Mouse (Mus musculus) MEL (cell line): ENCODE measurements around the gene Fosb. TPM values are rescaled to one million over a fixed set of nuclear protein-coding genes. Genes with fewer than 3 reads are reported as not detected.
A peak's percentile ranks its signal among the peaks of the same experiment; 100 is the strongest.

Experiments
- DNase-seq: peaks from one replicate; pipeline ENCODE4 v3.0.0; 2011; ENCODE audit warnings: low read depth, low spot score
- H3K27ac ChIP-seq: 2 replicates; pipeline ENCODE4 v1.5.1; 2012; ENCODE audit warnings: low read depth, mild to moderate bottlenecking, control low read depth, low read length, moderate library complexity; ENCODE audit not compliant: control insufficient read depth
- H3K27me3 ChIP-seq, 2 experiments: fragments of 150-350 bp in 1 of 2; sonication (generic) in 1 of 2; 2 replicates each; pipeline ENCODE4 v1.6.1; 2012; ENCODE audit warnings: low read length in 2 of 2, mild to moderate bottlenecking in 2 of 2, improper control_type of control experiment in 1 of 2, moderate library complexity in 1 of 2; ENCODE audit not compliant: insufficient read depth in 2 of 2, control insufficient read depth in 1 of 2
- H3K36me3 ChIP-seq, 2 experiments: 2 replicates each; pipeline ENCODE4 v1.6.1; 2012 to 2014; ENCODE audit warnings: low read length in 2 of 2, improper control_type of control experiment in 1 of 2, inconsistent platforms in 1 of 2, mild to moderate bottlenecking in 1 of 2; ENCODE audit not compliant: insufficient read depth in 2 of 2, control insufficient read depth in 1 of 2
- H3K4me1 ChIP-seq, 2 experiments: fragments of 150-350 bp in 1 of 2; sonication (generic) in 1 of 2; 2 replicates each; pipeline ENCODE4 v1.6.1; 2012; ENCODE audit warnings: low read length in 2 of 2, improper control_type of control experiment in 1 of 2, mild to moderate bottlenecking in 1 of 2; ENCODE audit not compliant: insufficient read depth in 2 of 2, control insufficient read depth in 1 of 2
- H3K4me3 ChIP-seq, 2 experiments: fragments of 150-350 bp in 1 of 2; sonication (generic) in 1 of 2; 2 replicates each; pipeline ENCODE4 v1.5.1; 2012; ENCODE audit warnings: low read depth in 2 of 2, low read length in 2 of 2, mild to moderate bottlenecking in 2 of 2, moderate library complexity in 2 of 2, control low read depth in 1 of 2, improper control_type of control experiment in 1 of 2; ENCODE audit not compliant: control insufficient read depth in 1 of 2, insufficient read depth in 1 of 2
- H3K79me2 ChIP-seq: 2 replicates; pipeline ENCODE4 v1.6.1; 2012; ENCODE audit warnings: mild to moderate bottlenecking, low read length, moderate library complexity; ENCODE audit not compliant: control insufficient read depth, poor library complexity, insufficient read depth
- H3K9ac ChIP-seq: 2 replicates; pipeline ENCODE4 v1.6.1; 2012; ENCODE audit warnings: low read depth, mild to moderate bottlenecking, control low read depth, low read length, moderate library complexity; ENCODE audit not compliant: control insufficient read depth, poor library complexity, severe bottlenecking
- H3K9me3 ChIP-seq: fragments of 150-350 bp; sonication (generic); replicated peaks from 2 replicates; pipeline ENCODE4 v1.6.1; 2012; ENCODE audit warnings: mild to moderate bottlenecking, low read length, improper control_type of control experiment, moderate library complexity; ENCODE audit not compliant: insufficient read depth
- CHD1 ChIP-seq: IDR thresholded peaks from 2 replicates; pipeline ENCODE4 v1.6.1; 2012; ENCODE audit warnings: low read depth, mild to moderate bottlenecking, inconsistent platforms, low read length, improper control_type of control experiment
- CTCF ChIP-seq, 3 experiments: IDR thresholded peaks in 2 of 3; conservative IDR thresholded peaks in 1 of 3; 2 replicates each; pipeline ENCODE4 v1.5.1; 2011 to 2012; ENCODE audit warnings: low read length in 3 of 3, low read depth in 2 of 3, mild to moderate bottlenecking in 2 of 3, improper control_type of control experiment in 1 of 3, inconsistent platforms in 1 of 3, mixed read lengths in 1 of 3, moderate library complexity in 1 of 3; ENCODE audit not compliant: control insufficient read depth in 1 of 3, insufficient read depth in 1 of 3, poor library complexity in 1 of 3, severe bottlenecking in 1 of 3
- ELF1 ChIP-seq: IDR thresholded peaks from 2 replicates; pipeline ENCODE4 v1.6.1; 2014; ENCODE audit warnings: low read depth, mild to moderate bottlenecking, inconsistent platforms, low read length, improper control_type of control experiment, moderate library complexity
- EP300 ChIP-seq, 2 experiments: IDR thresholded peaks; 2 replicates each; pipeline ENCODE4 v1.6.1; 2011; ENCODE audit warnings: improper control_type of control experiment in 2 of 2, low read length in 2 of 2, low read depth in 1 of 2, mild to moderate bottlenecking in 1 of 2
- GATA1 ChIP-seq: IDR thresholded peaks from 2 replicates; pipeline ENCODE4 v1.6.1; 2011; ENCODE audit warnings: low read depth, low read length, improper control_type of control experiment
- HCFC1 ChIP-seq: IDR thresholded peaks from 2 replicates; pipeline ENCODE4 v1.6.1; 2012; ENCODE audit warnings: low read depth, mild to moderate bottlenecking, inconsistent platforms, low read length, improper control_type of control experiment, moderate library complexity
- MAFK ChIP-seq: IDR thresholded peaks from 2 replicates; pipeline ENCODE4 v1.6.1; 2011; ENCODE audit warnings: low read depth, mild to moderate bottlenecking, low read length, improper control_type of control experiment, borderline replicate concordance
- MAX ChIP-seq: IDR thresholded peaks from 2 replicates; pipeline ENCODE4 v1.6.1; 2011; ENCODE audit warnings: low read length, improper control_type of control experiment
- MXI1 ChIP-seq: IDR thresholded peaks from 2 replicates; pipeline ENCODE4 v1.6.1; 2011; ENCODE audit warnings: mild to moderate bottlenecking, low read depth, low read length, improper control_type of control experiment
- NELFE ChIP-seq: IDR thresholded peaks from 2 replicates; pipeline ENCODE4 v1.6.1; 2011; ENCODE audit warnings: low read depth, low read length, improper control_type of control experiment
- NRF1 ChIP-seq: IDR thresholded peaks from 2 replicates; pipeline ENCODE4 v1.6.1; 2014; ENCODE audit warnings: low read depth, mild to moderate bottlenecking, inconsistent platforms, low read length, improper control_type of control experiment, moderate library complexity; ENCODE audit not compliant: poor library complexity, insufficient read depth, severe bottlenecking
- POLR2AphosphoS2 ChIP-seq: IDR thresholded peaks from 2 replicates; pipeline ENCODE4 v1.6.1; 2011; ENCODE audit warnings: low read length, improper control_type of control experiment
- SIN3A ChIP-seq: IDR thresholded peaks from 2 replicates; pipeline ENCODE4 v1.6.1; 2012; ENCODE audit warnings: low read length, improper control_type of control experiment, inconsistent platforms
- UBTF ChIP-seq: IDR thresholded peaks from 2 replicates; pipeline ENCODE4 v1.6.1; 2012; ENCODE audit warnings: low read depth, mild to moderate bottlenecking, inconsistent platforms, low read length, improper control_type of control experiment, moderate library complexity, borderline replicate concordance; ENCODE audit not compliant: insufficient read depth
- USF1 ChIP-seq: IDR thresholded peaks from 2 replicates; pipeline ENCODE4 v1.6.1; 2014; ENCODE audit warnings: low read depth, mild to moderate bottlenecking, inconsistent platforms, low read length, improper control_type of control experiment, moderate library complexity
- ZC3H11A ChIP-seq: IDR thresholded peaks from 2 replicates; pipeline ENCODE4 v1.6.1; 2012; ENCODE audit warnings: low read depth, mild to moderate bottlenecking, inconsistent platforms, low read length, improper control_type of control experiment
- ZKSCAN1 ChIP-seq: IDR thresholded peaks from 2 replicates; pipeline ENCODE4 v1.6.1; 2012; ENCODE audit warnings: low read depth, mild to moderate bottlenecking, inconsistent platforms, low read length, improper control_type of control experiment, moderate library complexity
- ZNF384 ChIP-seq: IDR thresholded peaks from 2 replicates; pipeline ENCODE4 v1.6.1; 2012; ENCODE audit warnings: low read depth, mild to moderate bottlenecking, inconsistent platforms, low read length, improper control_type of control experiment
- polyA plus RNA-seq, 2 experiments: library from polyadenylated mRNA; stranded (reverse) in 1 of 2; unstranded in 1 of 2; fragments of >175 nt in 1 of 2; fragments of >200 nt in 1 of 2; gene quantifications; 2 replicates each; pipeline versions ENCODE4 v1.2.1 to v1.2.4; 2012; ENCODE audit warnings: low replicate concordance in 2 of 2, low read depth in 1 of 2; ENCODE audit not compliant: insufficient read length in 2 of 2, insufficient read depth in 1 of 2, missing spikeins in 1 of 2
- total RNA-seq: library from RNA; depleted of rRNA; stranded (reverse); fragments of 300-350 nt; gene quantifications from 2 replicates; pipeline ENCODE4 v1.2.3, GENCODE M21; 2012

Fosb gene
- total and polyA plus RNA-seq, 3 experiments = 0.04 to 0.49 TPM; not detected in 1

GRCm38 (mm10) chr7:19258336-19258735, 51.5 kb downstream of the Fosb start:
- no peaks in the 10 kb centered on the region for H3K27me3 ChIP-seq
- no peak overlapping the region for H3K9ac ChIP-seq
- TF ChIP-seq UBTF (no peak), ZC3H11A (no peak), POLR2AphosphoS2 (no peak), HCFC1 (no peak), USF1 (no peak), NELFE (no peak), ZKSCAN1 (no peak)
- H3K27ac ChIP-seq = no peak overlapping the region
- no peak overlapping the region for H3K4me3 ChIP-seq
- H3K9me3 ChIP-seq = no peaks in the 10 kb centered on the region
- H3K36me3 ChIP-seq = peaks cover 2 to 3% of the 10 kb centered on the region in 2 experiments; a peak in 3 of 4 replicates
- H3K79me2 ChIP-seq = no peaks in the 10 kb centered on the region
- H3K4me1 ChIP-seq = no peaks in the 10 kb centered on the region
- DNase-seq = no peak

GRCm38 (mm10) chr7:19257390-19258022, 52.3 kb downstream of the Fosb start:
- H3K27me3 ChIP-seq = no peaks in the 10 kb centered on the region
- H3K79me2 ChIP-seq = no peaks in the 10 kb centered on the region
- no peaks in the 10 kb centered on the region for H3K9me3 ChIP-seq
- H3K4me3 ChIP-seq = no peak overlapping the region
- peak; percentile 92 for DNase-seq
- H3K27ac ChIP-seq = no peak overlapping the region
- no peak for TF ChIP-seq ZNF384
- TF ChIP-seq ELF1 = no peak
- TF ChIP-seq EP300 (IDR thresholded peaks at IDR 0.05; ENCODE audit: low read depth in 1 of 2, low read length in 2 of 2) = no peak
- peak; percentile 22; the same call in 1 of the 2 replicates for TF ChIP-seq SIN3A
- TF ChIP-seq CHD1 = peak; percentile 89
- TF ChIP-seq MAFK = no peak
- peaks cover 2 to 3% of the 10 kb centered on the region in 2 experiments; a peak in 3 of 4 replicates for H3K36me3 ChIP-seq
- H3K4me1 ChIP-seq = no peaks in the 10 kb centered on the region
- no peak overlapping the region for H3K9ac ChIP-seq

GRCm38 (mm10) chr7:19256567-19256966, 53.3 kb downstream of the Fosb start:
- no peak overlapping the region for H3K9ac ChIP-seq
- DNase-seq = no peak
- H3K27me3 ChIP-seq = no peaks in the 10 kb centered on the region
- H3K9me3 ChIP-seq = no peaks in the 10 kb centered on the region
- no peaks in the 10 kb centered on the region for H3K79me2 ChIP-seq
- no peak overlapping the region for H3K4me3 ChIP-seq
- peaks cover 2 to 3% of the 10 kb centered on the region in 2 experiments; a peak in 3 of 4 replicates for H3K36me3 ChIP-seq
- no peak for TF ChIP-seq HCFC1
- TF ChIP-seq MXI1 = no peak
- TF ChIP-seq EP300 (IDR thresholded peaks at IDR 0.05; ENCODE audit: low read depth in 1 of 2, low read length in 2 of 2) = no peak
- no peak for TF ChIP-seq GATA1
- TF ChIP-seq CTCF (IDR thresholded peaks at IDR 0.05 in 2 of 3, conservative IDR thresholded peaks at IDR 0.05 in 1 of 3; ENCODE audit: control insufficient read depth in 1 of 3, insufficient read depth in 1 of 3, low read depth in 2 of 3, low read length in 3 of 3, poor library complexity in 1 of 3, severe bottlenecking in 1 of 3) = no peak
- TF ChIP-seq MAX = no peak
- no peak for TF ChIP-seq ZKSCAN1
- no peak for TF ChIP-seq NRF1
- no peak for TF ChIP-seq POLR2AphosphoS2
- no peak for TF ChIP-seq NELFE
- TF ChIP-seq UBTF = no peak
- TF ChIP-seq, all 39 proteins: peak for 0
- H3K27ac ChIP-seq = no peak overlapping the region
- no peaks in the 10 kb centered on the region for H3K4me1 ChIP-seq
